Mouse (Mus musculus): ENCODE data around the gene Tex38.

The Tex38 gene

DNA sequence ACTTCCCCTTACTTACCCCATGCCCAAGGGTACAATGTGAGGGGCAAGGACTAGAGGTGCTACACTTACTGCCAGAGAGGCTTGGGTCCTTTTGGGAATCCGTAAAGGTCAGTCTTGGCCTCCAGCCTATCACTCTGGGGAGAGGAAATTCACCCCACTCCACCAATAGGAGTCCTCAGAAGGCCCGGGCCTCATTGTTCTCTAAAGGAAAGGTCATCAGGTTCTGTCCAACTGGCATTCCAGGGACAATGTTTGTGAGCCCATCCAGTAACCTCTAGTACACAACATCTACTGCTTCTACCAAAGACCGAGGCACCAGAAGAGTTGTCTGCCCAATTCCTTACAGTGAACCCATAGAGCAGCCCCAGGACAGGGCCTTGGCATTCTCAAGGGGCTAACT is at the start of gene Tex38:
Gene Tex38 (minus strand): TSS at position 101 of the 400 bp plus-strand sequence.
- DNase-seq (ENCODE audit: low spot score): no peak

DNA sequence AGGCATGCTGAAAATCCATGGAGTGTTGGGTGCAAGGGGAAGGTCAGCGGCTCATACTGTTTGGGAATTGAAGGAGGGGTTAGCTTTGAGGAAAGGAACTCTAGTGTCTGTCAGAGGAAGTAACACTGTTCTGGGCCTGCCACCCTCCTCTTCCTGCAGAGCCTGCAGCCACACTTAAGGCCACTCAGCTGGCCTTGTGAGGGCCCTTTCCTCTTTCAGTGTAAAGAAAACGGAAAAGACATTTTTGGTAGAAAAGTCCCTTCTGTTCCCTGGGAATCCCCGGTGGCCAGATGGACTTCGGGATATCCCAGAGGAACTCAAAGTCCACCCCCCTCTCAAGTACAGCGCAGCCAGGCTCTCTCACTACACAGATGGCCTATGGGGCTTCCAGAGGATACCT is 49.7 kb upstream of the Tex38 start:
- no peak for DNase-seq (ENCODE audit: low spot score)

DNA sequence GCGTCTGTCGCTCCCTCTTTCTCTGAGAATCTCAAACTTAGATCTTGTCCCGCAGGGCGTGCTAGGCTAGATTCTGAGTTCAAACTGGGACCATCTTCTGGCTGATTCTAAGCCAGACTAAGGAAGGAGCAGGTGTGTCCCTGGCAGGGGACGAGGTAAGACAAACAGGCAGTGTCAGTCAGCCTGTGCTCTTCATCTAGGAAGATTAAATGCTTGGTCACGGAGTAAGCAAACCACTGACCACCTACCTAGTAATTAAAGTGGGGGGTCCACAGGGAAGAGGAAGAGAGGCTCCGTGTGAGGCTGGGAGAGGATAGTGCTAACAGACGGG is 47.7 kb upstream of the Tex38 start:
- no peak for DNase-seq (ENCODE audit: low spot score)

DNA sequence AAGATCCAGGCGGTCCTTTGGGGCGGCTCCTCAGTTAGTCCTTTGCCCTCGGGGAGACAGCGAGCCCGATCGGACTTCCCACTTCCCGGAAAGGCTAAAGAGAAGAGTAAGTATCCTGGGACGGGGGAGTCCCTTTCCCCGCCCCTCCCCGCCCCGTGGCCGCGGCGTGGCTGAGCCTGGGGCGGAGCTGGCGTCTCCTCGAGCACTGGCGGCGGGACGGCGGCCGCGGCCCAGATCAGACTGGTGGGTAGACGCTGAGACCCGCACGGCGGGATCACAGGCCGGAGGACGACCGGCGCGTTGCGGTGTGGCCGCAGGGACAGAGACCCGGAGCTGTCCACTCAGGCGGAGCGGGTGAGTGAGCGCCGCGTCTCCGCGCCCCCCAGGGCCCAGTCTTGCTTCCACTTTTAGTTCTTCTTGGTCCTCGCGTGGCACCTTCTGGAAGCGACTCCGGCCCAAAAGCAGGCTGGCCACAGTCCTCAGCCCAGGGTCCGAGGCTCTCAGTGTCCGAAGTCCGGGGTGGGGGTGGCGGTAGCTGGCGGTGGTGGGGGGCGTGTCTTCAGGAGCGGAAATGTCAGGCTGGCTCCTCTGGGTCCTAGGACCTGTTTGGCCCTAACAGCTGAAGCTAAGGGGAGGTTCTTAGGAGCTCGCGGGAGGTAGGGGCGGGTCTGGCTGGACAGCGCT is 47.2 kb upstream of the Tex38 start, which contains the start of gene Mob3c:
Gene Mob3c (plus strand): TSS at position 205 of the 684 bp plus-strand sequence.
- peak; percentile 79 for DNase-seq (ENCODE audit: low spot score)

DNA sequence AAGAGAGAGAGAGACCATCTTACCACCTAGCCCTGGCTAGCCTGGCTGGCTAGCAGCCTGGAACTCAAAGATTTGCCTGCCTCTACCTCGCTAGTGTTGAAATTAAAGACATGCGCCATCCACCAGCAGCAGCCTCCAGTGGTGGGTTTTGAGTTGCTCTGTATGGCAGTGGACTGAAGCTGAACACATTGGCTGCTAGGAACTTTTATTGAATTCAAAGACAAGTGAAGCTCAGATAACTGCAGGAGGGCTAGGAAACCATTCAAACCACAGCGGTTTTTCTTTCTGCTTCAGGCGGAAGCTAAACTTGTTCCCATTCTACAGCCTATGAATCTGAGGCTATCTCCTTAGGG is 46.7 kb upstream of the Tex38 start:
- no peak for DNase-seq (ENCODE audit: low spot score)

DNA sequence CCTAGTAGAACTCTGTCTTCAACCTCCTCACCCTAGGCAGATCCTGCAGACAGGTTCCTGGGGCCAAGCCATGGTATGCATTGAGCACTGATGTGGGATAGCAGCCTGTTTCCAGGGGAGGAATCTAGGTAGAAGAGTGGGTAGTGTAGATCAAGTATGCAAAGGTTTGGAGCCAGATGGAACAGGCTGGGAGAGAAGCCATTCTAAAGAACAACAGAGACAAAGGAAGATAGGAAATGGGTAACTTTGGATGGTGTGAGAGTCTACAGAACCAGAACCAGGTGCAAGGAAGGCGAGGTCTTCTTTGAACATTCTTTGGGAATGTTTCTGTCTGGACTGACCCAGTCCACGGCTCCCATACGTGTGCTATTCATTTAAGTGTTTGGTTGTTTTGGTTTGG is 46.2 kb upstream of the Tex38 start:
- DNase-seq (ENCODE audit: low spot score): no peak

DNA sequence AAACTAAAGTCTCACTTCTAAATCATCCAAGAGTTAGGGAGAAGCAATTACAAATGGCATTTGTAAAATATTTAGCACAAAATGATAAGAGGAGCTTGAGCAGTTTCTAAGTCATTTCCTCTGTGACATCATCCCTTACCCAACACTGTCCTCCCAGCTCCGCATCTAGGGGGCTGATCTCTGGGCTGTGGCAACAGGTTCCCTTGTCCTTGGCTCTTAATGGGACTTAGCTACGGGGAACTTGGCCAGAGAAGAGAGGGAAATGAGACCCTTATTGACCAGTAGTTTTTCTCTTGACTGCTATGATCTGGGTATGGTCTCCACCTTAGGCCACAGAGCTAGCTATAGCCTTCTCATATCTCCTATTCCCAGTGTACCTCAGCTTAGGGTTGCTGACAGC is 44.5 kb upstream of the Tex38 start:
- DNase-seq (ENCODE audit: low spot score): no peak

DNA sequence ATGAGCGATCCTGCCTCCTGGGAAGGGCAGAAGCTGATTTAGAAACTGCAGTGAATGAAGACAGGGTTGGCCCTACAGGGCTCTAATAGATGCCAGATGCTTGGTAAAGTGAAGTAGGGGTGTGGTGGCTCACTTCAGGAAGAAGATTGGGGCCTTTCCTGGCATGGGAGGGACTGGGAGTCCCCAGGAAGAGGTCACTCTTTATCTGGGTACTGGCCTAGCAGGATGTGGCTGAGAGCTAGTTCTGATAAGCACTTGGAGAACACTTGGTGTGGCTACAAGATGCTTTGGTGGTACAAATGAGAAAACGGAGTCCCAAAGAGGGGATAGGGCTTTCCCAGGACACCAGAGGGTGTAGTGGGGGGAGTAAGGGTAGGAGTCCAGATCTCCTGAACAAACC is 43.4 kb upstream of the Tex38 start:
- no peak for DNase-seq (ENCODE audit: low spot score)

DNA sequence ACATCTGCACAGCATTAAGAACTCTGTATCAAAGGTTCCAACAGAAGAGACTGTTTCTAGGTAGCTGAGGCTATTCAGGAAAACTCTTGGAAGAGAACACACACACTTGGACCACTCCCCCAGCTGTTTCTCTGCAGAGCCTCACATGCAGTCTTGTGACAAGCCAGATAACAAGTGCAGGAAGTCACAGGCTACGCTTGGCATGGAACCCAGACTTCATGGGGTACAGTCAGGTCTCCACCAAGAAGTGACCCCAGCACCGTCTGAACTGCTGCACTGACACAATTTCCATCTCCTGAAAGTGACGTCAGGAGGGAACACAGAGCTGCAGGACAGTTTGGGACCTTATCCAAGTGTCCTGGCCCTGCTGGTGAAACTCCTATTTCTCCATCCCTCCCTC is 41.1 kb upstream of the Tex38 start:
- DNase-seq (ENCODE audit: low spot score): no peak

DNA sequence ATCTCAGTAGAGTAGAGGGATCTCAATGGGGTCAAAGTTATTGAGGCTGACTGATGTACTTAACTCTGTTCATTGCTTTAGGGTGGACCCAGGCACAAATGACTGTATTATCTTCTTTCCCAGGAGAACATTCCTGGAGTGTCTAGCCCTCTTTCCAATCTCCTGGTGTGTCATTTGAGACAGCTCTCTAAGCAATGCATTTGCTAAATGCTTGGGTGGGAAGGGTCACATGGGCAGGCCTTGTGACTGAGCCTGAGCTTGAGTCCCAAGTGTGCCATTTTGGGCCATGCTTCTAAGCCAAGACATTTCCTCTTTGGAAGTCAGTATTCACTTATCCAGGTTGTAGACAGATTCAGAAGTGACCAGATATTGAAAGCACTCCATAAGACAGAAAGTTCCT is 40.6 kb upstream of the Tex38 start:
- DNase-seq (ENCODE audit: low spot score): peak; percentile 31

DNA sequence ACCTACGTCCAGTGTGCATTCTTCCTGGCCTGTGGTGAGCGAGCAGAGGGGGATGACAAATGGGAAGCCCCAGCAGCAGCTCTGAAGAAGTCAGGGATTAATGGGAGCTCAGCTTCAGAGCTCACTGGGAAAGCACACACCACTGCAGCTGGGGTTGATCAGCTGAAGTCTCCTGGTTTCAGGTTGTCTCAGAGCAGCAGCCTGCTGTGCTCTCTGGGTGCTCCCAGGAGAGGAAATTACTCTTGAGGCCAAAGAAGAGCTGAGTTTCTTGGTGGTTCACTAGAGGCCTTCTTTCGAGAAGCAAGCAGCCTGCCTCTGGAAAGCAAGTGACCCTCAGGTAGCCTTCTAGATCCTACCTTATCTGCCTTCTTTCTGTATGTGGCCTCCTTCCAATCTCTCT is 40.1 kb upstream of the Tex38 start:
- DNase-seq (ENCODE audit: low spot score): no peak

DNA sequence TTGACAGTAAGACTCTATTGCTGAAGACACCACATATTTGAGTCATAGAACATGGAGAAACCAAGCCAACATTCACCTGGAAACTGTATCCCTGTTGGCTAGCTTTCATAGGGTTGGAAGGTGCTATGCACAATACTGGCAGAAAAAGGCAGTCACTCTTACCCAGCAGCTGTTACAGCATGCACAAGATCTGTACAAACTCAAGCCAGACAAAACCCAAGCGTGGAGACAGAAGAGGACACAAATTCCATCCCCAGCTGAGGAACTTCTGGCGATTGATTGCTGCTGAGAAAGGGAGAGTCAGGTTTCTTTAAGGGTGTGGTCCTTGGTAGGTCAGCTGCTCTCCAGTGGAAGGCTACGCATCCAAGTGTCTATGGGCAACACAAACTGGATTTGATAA is 39.4 kb upstream of the Tex38 start:
- DNase-seq (ENCODE audit: low spot score): no peak

DNA sequence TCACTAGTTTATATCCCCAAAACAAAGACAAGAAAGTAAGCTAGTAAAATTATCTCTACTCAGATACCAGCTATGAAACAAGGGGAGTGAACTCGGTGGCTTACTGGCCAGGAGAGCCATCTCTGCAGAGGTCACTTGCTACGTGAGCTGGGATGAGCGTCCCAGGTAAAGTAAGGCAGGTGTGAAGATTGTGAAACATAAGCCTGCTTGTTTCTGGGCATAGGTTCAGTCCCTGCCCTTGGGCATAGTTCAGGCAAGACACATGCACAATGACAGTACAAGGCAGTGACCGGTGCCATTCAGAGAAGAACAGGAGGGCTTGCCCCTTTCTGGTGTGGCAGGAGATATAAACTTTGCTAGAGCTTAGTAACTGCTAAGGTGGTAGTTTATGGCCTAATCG is 34.8 kb upstream of the Tex38 start:
- DNase-seq (ENCODE audit: low spot score): no peak

DNA sequence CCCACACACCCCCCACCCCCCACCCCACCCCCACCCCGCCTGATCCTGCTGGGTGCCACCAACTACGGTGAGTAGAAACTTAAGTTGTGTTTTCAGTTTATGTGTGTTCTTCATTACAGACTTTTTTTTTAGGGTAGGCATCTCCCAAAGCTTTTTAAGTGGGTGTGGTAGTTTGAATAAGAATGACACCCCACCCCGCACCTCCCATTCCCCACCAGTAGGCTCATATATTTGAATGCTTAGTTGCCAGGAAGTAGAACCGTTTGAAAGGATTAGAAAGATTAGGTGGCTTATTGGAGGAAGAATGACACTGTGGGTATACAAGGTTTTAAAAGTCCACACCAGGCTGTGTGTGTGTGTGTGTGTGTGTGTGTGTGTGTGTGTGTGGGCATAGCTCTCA is 31.5 kb upstream of the Tex38 start:
- DNase-seq (ENCODE audit: low spot score): no peak

DNA sequence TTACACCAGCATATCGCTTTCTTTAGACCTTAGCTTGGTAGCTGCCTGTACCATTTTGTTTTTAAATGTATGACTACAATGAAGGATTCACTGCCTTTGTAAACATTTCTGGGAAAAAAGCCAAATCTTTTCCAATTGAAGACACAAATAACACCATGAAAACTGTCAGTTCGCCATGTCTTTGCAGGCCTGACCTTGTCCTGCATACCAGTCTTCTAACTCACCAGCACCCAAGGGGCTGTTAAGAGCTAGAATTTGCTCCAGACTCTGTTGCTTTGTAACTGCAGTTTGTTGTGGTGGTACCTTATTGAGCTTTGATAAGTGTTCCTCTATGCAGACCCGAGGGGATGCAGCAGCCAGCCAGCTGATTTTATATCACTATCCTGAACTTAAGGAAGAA is 19.2 kb upstream of the Tex38 start:
- no peak for DNase-seq (ENCODE audit: low spot score)

DNA sequence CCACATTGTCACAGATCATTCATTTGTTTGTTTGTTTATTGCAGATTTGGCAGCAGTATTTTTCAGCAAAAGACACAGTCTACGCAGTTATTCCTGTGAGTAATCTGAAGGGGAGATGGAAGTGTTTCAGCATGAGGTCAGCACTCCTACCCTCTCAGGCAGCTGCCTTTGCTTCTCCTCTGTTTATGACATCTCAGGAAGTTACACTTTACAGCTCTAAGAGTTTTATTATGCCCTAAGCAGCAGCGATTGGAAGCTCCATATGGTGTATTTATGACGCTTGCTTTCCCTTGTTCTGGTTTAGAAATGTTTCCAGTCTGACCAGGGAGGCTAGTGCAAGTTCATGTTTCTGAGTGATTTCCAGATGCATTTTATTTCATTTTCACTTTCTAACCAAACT is 14.5 kb upstream of the Tex38 start:
- peak; percentile 17 for DNase-seq (ENCODE audit: low spot score)

DNA sequence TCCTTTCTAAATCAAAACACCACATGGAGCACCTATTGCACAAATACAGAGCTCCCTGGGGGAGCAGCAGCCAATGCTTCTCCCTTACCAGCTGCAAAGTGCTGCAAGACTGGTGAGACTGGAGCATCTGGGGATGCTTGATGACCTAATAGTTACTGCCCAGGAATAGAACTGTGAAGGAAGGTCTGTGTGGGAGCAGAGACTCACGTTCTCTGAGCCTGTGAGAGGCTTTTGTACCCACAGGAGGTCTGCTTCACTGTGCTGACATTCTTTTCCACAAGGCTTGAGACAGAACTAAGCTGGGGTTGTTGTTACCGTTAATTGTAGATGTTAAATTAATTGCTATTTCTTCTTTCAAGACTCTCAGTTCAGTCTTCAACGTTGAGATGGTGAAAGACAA is 10.0 kb upstream of the Tex38 start:
- DNase-seq (ENCODE audit: low spot score): peak; percentile 23

DNA sequence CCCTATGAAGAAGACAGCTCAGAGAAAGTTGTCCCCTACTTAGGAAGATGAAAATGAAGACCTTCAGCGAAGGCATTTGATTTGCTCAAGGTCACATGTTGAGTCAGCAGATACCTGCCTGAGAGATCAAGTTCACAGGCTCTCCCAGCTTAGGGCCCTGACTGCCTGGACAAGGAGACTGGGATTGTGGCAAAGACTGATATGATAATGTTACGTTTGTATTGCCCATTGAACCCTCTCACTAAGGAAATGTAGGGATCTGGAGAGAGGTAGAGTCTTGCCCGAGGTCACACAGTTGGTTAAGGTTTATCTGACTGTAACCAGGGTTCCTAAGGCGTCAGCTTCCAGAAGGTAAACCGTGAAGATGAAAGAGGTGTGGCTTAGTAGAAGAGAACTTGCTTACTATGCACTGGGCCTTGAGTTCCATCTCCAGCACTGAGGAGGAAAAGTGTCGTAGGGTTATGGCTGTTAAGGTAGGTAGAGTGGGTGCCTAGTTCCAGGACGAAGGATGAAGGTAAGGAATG is 4.8 kb upstream of the Tex38 start:
- peak; percentile 19 for DNase-seq (ENCODE audit: low spot score)

DNA sequence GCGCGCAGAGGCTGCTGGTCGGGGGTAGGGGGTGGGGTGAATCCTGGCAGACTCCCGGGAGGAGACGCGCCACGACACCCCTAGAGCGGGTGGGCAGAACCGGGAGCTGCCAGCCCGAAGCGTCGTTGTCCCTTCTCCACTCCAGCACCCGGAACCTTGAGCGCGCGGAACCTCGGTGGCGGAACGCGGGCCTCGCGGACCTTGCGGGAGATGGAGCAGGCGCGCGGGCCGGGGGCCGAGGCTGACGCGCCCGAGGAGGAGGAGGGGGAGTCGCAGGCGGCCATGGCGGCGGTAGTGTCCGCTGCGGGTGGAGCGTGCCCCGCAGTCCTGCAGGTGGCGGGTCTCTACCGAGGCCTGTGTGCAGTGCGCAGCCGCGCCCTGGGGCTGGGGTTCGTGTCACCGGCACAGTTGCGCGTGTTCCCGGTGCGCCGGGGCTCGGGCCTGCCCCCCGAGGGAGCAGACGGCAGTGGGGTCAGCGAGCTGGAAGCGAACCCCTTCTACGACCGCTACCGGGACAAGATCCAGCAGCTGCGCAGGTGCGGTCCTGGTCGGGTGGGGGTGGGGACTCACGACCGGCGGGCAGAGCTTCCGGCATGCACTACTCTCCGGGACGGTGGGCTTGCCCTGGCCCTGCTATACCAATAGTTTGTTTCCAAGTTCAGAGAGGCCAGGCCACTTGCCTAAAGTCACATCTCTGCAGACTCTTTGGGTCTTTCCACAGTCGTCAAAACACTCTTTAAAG is 4.1 kb upstream of the Tex38 start, which contains the start of gene Atpaf1:
Gene Atpaf1 (plus strand): TSS at position 44 of the 742 bp plus-strand sequence.
- peak; percentile 61 for DNase-seq (ENCODE audit: low spot score)

DNA sequence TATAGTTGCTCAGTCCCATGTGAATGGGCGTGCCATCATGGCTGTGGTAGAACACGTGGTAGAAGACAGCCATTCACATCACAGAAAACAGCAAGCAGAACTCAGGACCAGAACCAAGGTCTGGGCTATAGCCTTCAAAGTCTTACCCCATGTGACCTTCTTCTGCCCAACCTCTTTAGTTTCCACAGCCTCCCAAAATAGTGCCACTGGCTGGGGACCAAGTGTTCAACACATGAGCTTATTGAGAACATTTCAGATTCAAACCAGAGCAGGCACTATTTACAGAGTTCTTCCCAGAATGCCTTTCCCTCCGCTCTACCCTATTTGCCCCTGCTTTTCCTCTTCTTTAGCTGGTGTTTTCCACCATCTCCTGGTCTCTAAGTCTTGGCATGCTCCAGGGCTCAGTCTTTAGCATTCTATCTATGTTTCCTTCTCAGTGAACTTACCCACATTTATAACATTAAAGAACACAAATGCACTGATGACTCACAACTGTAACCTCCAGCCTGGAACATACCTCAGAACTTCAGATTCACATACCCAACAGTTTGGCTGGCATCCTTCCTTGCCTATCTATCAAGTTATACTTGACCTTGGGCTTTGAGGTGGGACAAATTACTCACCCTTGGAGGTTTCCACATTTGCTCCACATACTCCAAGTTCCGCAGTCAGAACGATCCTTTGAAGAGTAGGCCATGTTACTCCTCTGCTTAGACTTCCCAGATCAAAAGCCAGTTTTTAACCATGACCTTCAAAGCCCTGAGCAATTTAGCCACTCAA is 1.4 kb upstream of the Tex38 start:
- no peak for DNase-seq (ENCODE audit: low spot score)

DNA sequence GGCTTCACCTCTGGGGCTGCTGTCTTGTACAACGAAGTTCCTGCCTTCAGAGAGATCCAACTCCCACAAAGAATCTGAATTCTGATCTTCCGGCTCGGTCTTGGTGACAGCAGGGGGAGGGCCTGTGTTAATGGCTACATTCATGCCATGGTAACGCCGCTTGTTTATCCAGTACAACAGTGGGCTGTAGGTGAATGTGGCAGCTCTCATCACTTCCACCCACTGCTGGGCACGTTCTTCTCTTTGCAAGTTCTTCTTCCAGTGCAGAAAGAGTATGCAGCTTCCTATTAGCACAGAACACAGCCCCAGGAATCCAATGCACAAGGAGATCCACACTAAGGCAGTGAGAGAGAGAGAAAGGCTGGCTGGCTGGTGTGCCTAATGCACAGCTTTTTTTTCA is 549 bp downstream of the Tex38 start:
- DNase-seq (ENCODE audit: low spot score): no peak

DNA sequence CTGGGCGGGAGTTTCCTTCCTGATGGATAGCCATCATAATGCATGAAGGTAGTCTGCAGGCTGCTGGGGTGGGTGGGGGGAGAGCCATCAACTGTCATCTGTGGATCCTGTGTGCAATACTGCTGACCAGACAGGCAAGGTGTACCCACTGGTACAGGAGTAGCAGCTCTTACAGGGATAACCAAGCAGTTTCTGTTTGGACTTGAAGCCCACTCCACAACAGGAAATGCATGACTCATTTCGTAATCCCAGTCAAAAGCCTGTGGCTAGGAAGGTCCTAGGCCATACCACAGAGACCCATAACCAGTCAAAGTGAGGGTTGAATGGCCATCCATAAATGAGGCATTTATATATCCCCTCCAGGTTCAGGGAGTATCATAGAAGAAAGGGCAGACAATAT is 3.2 kb downstream of the Tex38 start:
- DNase-seq (ENCODE audit: low spot score): no peak

DNA sequence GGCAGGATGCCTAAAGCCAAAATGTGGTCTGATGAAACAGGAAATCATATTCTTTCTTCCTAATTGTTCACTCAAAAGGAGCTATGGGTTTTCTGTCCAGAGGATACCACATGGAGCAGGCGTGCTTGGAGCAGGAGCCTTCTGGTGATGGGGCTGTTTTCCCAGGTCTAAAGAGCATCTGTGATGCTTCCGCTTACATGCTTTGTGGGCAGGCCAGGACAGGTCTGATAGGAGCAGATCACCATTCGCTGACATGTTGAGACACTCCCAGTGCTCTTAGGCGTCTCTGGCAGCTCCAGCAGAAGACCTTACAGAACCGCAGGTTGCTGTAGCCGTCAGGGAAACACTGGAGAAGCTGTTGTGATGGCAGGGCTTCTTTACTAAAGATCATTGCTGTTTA is 5.8 kb downstream of the Tex38 start:
- DNase-seq (ENCODE audit: low spot score): no peak

All from adipocyte (in vitro differentiated cells).